Mouse (Mus musculus): ENCODE measurements at regions not wholly inside any gene's neighbourhood (a gene's known extent, or its start where the extent isn't known, plus 50 kb on each side); places are given as distances from the start of the nearest gene placed in this dataset.
A peak's percentile ranks its signal among the peaks of the same experiment; 100 is the strongest.
"Not testable (repeated sequence)": the region's sequence is repeated elsewhere in the genome, so short reads cannot be mapped to it uniquely, and the experiment has no call there.

- 81% methylated on average over 7 of the region's 7 CpGs for WGBS
- H3K4me2 ChIP-seq (replicated peaks): no peak overlapping the region
- no peaks in the 10 kb centered on the region for H3K36me3 ChIP-seq
- no peak overlapping the region for H3K4me3 ChIP-seq (replicated peaks)
- H3K9ac ChIP-seq: no peak overlapping the region
- no peaks in the 10 kb centered on the region for H3K27me3 ChIP-seq
- H3K9me3 ChIP-seq (replicated peaks): no peaks in the 10 kb centered on the region
- no peak overlapping the region for H3K27ac ChIP-seq (replicated peaks)
- H3K4me1 ChIP-seq: 0 out of 2 replicates have a peak, but pooled peaks cover under 1% of the 10 kb centered on the region
- 0 out of 2 replicates have a peak, but pooled peaks have one; percentile 6 for ATAC-seq (ENCODE audit: insufficient number of reproducible peaks, low FRiP score, low TSS enrichment, low read depth)
Observed at GRCm38 (mm10) chr7:64027100-64027499, 88.4 kb upstream of the Klf13 start.

GRCm38 (mm10) chr7:64025155-64025554 is 86.4 kb upstream of the Klf13 start:
- no peaks in the 10 kb centered on the region for H3K36me3 ChIP-seq
- H3K27me3 ChIP-seq: no peaks in the 10 kb centered on the region
- ATAC-seq (ENCODE audit: insufficient number of reproducible peaks, low FRiP score, low TSS enrichment, low read depth): no peak
- H3K9me3 ChIP-seq (replicated peaks): no peaks in the 10 kb centered on the region
- no peak overlapping the region for H3K4me2 ChIP-seq (replicated peaks)
- H3K4me3 ChIP-seq (replicated peaks): no peak overlapping the region
- no peak overlapping the region for H3K27ac ChIP-seq (replicated peaks)
- WGBS: 90% methylated on average over 2 of the region's 2 CpGs
- no peak overlapping the region for H3K9ac ChIP-seq
- H3K4me1 ChIP-seq: peaks cover 10% of the 10 kb centered on the region; the same call in 1 of the 2 replicates

GRCm38 (mm10) chr7:64024253-64024652 is 85.5 kb upstream of the Klf13 start:
- 59% methylated on average over 4 of the region's 4 CpGs for WGBS

GRCm38 (mm10) chr7:64022711-64023468 is 84.2 kb upstream of the Klf13 start:
- Histone ChIP-seq H3K27me3 (no peaks in the 10 kb centered on the region), H3K9ac (no peak overlapping the region), H3K4me3 (replicated peaks) (no peak overlapping the region), H3K36me3 (no peaks in the 10 kb centered on the region), H3K9me3 (replicated peaks) (no peaks in the 10 kb centered on the region), H3K27ac (replicated peaks) (peak overlapping the region; percentile 48; the same call in 1 of the 2 replicates), H3K4me2 (replicated peaks) (no peak overlapping the region), H3K4me1 (peaks cover 10% of the 10 kb centered on the region; the same call in 1 of the 2 replicates)
- 51% methylated on average over 7 of the region's 7 CpGs for WGBS
- peak; percentile 41; the same call in 1 of the 2 replicates for ATAC-seq (ENCODE audit: insufficient number of reproducible peaks, low FRiP score, low TSS enrichment, low read depth)

More at GRCm38 (mm10) chr7:64024253-64024652, 85.5 kb upstream of the Klf13 start:
- H3K9me3 ChIP-seq (replicated peaks): no peaks in the 10 kb centered on the region
- peaks cover 10% of the 10 kb centered on the region; the same call in 1 of the 2 replicates for H3K4me1 ChIP-seq
- no peaks in the 10 kb centered on the region for H3K27me3 ChIP-seq
- H3K4me2 ChIP-seq (replicated peaks): no peak overlapping the region
- no peaks in the 10 kb centered on the region for H3K36me3 ChIP-seq
- no peak for ATAC-seq (ENCODE audit: insufficient number of reproducible peaks, low FRiP score, low TSS enrichment, low read depth)
- no peak overlapping the region for H3K9ac ChIP-seq
- no peak overlapping the region for H3K4me3 ChIP-seq (replicated peaks)
- no peak overlapping the region for H3K27ac ChIP-seq (replicated peaks)

DNA sequence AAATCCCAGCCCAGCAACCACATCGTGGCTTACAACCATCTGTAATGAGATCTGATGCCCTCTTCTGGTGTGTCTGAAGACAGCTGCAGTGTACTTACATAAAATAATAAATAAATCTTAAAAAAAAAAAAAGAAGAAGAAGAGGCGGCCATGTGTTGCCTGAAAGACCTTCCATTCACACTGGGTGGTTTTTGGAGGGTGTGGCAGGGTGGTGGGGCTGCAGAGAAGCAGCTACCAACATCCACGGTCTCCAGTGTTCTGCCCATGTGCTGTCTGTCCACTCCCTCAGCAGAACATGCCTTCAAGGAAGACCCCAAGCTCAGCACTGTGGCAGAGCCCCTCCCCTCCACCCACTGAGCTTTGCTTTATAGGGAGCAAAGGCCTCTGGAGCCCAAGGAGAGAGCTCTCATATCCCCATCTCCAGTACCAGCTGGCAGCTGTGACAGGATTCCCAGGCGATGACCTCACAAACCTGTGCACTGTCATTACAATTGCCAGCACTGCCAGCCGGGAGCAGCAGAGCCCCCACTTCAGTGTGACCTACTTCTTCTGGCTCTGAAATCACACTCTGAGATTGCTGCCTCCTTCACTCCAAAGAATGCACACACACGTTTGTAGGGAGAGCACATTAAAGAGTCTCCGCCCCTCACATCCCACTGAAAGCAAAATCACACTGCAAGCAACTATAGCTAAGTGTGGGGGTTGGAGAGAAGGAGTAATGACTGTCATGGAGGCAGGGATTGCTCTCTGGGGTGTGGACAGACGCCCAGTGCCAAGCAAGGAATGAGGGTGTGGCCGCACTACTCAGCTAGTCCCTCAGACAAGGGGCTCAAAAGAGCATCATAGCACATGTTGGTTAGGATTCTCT is 82.8 kb upstream of the Klf13 start:
- Histone ChIP-seq H3K4me2 (replicated peaks) (no peak overlapping the region), H3K9me3 (replicated peaks) (no peaks in the 10 kb centered on the region), H3K4me1 (peaks cover 14% of the 10 kb centered on the region; the same call in 1 of the 2 replicates), H3K36me3 (no peaks in the 10 kb centered on the region), H3K27me3 (no peaks in the 10 kb centered on the region), H3K9ac (no peak overlapping the region), H3K4me3 (replicated peaks) (no peak overlapping the region), H3K27ac (replicated peaks) (no peak overlapping the region; the same call in 1 of the 2 replicates)
- 59% methylated on average over 9 of the region's 9 CpGs for WGBS
- peak; percentile 69 for ATAC-seq (ENCODE audit: insufficient number of reproducible peaks, low FRiP score, low TSS enrichment, low read depth)

DNA sequence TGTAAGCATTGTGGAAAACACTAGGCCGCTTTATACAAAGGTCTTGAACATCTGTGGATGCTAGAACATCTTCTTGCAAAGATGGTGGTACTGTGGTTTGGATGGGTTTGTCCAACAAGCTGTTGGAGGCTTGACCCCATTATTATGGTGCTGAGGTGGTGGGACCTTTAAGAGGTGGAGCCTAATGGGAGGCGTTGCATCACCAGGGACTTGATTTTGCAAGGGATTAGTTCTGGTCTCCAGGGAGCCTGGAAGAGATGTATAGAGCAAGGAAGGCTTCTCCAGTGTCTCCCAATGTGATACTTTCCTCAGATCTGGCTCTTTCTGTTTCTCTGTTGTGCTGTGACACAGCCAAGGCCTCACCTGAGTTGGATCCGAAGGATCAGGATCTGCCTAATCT is 79.4 kb upstream of the Klf13 start:
- whole genome bisulfite sequencing: 68% methylated on average over 3 of the region's 3 CpGs
- H3K27ac ChIP-seq (replicated peaks): no peak overlapping the region

DNA sequence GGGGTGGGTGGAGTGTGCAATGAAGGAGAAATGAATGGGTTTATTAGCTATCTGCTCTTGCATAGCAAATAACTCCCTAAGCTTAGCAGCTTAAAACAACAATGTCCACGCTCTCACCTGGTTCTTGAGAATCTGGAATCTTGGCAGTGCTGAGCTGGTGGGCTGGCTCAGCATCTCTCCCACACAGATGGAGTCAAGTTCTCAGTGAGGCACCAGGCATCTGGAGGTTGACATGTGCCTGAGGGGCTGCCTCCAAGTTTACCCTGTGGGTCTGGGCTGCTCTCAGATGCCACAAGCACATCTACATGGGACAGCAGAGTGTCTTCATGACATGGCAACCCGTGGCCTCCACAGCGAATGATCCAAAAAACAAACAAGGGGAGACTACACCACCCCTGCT is 78.2 kb upstream of the Klf13 start:
- no peak overlapping the region for H3K4me2 ChIP-seq (replicated peaks)
- H3K27ac ChIP-seq (replicated peaks): no peak overlapping the region
- no peak for ATAC-seq (ENCODE audit: insufficient number of reproducible peaks, low FRiP score, low TSS enrichment, low read depth)
- H3K27me3 ChIP-seq: no peaks in the 10 kb centered on the region
- H3K9me3 ChIP-seq (replicated peaks): no peaks in the 10 kb centered on the region
- H3K4me1 ChIP-seq: peaks cover 11% of the 10 kb centered on the region; the same call in 1 of the 2 replicates
- no peak overlapping the region for H3K9ac ChIP-seq
- 61% methylated on average over 3 of the region's 3 CpGs for WGBS
- H3K4me3 ChIP-seq (replicated peaks): no peak overlapping the region
- no peaks in the 10 kb centered on the region for H3K36me3 ChIP-seq

More for the DNA sequence above, 79.4 kb upstream of the Klf13 start:
- Histone ChIP-seq H3K9ac (no peak overlapping the region), H3K4me2 (replicated peaks) (no peak overlapping the region), H3K4me3 (replicated peaks) (no peak overlapping the region), H3K36me3 (no peaks in the 10 kb centered on the region), H3K4me1 (peaks cover 14% of the 10 kb centered on the region; the same call in 1 of the 2 replicates), H3K27me3 (no peaks in the 10 kb centered on the region), H3K9me3 (replicated peaks) (no peaks in the 10 kb centered on the region)
- no peak for ATAC-seq (ENCODE audit: insufficient number of reproducible peaks, low FRiP score, low TSS enrichment, low read depth)

DNA sequence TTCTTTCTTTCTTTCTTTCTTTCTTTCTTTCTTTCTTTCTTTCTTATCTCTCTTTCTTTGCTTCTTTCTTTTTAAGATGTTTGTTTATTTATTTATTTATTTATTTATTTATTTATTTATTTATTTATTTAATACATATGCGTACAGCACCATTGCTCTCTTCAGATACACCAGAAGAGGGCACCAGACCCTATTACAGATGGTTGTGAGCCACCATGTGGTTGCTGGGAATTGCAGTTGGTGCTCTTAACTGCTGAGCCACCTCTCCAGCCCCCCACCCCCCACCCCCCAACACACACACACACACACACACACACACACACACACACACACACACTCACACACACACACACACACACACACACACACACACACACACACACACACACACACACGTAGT is 76.4 kb upstream of the Klf13 start:
- not testable (repeated sequence) for H3K27me3 ChIP-seq; H3K9me3 ChIP-seq (replicated peaks); H3K4me3 ChIP-seq (replicated peaks); ATAC-seq (ENCODE audit: insufficient number of reproducible peaks, low FRiP score, low TSS enrichment, low read depth); H3K4me2 ChIP-seq (replicated peaks); H3K4me1 ChIP-seq; H3K36me3 ChIP-seq; H3K9ac ChIP-seq; H3K27ac ChIP-seq (replicated peaks)
- 82% methylated on average over 2 of the region's 2 CpGs for WGBS

- no peak for ATAC-seq (ENCODE audit: insufficient number of reproducible peaks, low FRiP score, low TSS enrichment, low read depth)
Observed at GRCm38 (mm10) chr7:64014227-64014626, 75.5 kb upstream of the Klf13 start.

GRCm38 (mm10) chr7:64013023-64013547 is 74.4 kb upstream of the Klf13 start:
- H3K27me3 ChIP-seq: no peaks in the 10 kb centered on the region
- no peak for ATAC-seq (ENCODE audit: insufficient number of reproducible peaks, low FRiP score, low TSS enrichment, low read depth)
- H3K4me1 ChIP-seq: 0 out of 2 replicates have a peak, but pooled peaks cover 5% of the 10 kb centered on the region
- H3K9me3 ChIP-seq (replicated peaks): no peaks in the 10 kb centered on the region
- no peaks in the 10 kb centered on the region for H3K36me3 ChIP-seq
- H3K4me3 ChIP-seq (replicated peaks): no peak overlapping the region
- H3K27ac ChIP-seq (replicated peaks): no peak overlapping the region
- H3K4me2 ChIP-seq (replicated peaks): no peak overlapping the region
- no peak overlapping the region for H3K9ac ChIP-seq
- WGBS: 75% methylated on average over 5 of the region's 5 CpGs

More at GRCm38 (mm10) chr7:64014227-64014626, 75.5 kb upstream of the Klf13 start:
- no peaks in the 10 kb centered on the region for H3K36me3 ChIP-seq
- no peak overlapping the region for H3K4me3 ChIP-seq (replicated peaks)
- no peak overlapping the region for H3K9ac ChIP-seq
- 0 out of 2 replicates have a peak, but pooled peaks cover 5% of the 10 kb centered on the region for H3K4me1 ChIP-seq
- no peaks in the 10 kb centered on the region for H3K9me3 ChIP-seq (replicated peaks)
- no peak overlapping the region for H3K27ac ChIP-seq (replicated peaks)
- H3K27me3 ChIP-seq: no peaks in the 10 kb centered on the region
- no peak overlapping the region for H3K4me2 ChIP-seq (replicated peaks)
- WGBS: 86% methylated on average over 7 of the region's 7 CpGs

DNA sequence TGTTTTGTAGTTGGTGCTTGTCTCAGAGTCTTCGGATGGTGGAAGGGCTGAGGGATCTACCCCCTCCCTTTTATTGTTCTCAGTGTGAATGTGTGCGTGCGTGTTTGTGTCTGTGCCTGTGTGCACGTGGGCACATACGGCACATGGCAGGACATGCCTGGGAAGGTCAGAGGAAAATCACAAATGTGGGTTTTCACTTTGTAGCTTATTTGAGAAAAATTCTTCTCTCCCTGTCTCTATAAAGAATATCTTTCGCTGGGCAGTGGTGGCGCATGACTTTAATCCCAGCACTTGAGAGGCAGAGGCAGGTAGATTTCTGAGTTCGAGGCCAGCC is 73.5 kb upstream of the Klf13 start:
- no peaks in the 10 kb centered on the region for H3K9me3 ChIP-seq (replicated peaks)
- H3K9ac ChIP-seq: no peak overlapping the region
- H3K4me3 ChIP-seq (replicated peaks): no peak overlapping the region
- H3K4me2 ChIP-seq (replicated peaks): no peak overlapping the region
- 0 out of 2 replicates have a peak overlapping the region, but pooled peaks have one; percentile 66 for H3K27ac ChIP-seq (replicated peaks)
- H3K27me3 ChIP-seq: no peaks in the 10 kb centered on the region
- H3K4me1 ChIP-seq: 0 out of 2 replicates have a peak, but pooled peaks cover 5% of the 10 kb centered on the region
- ATAC-seq (ENCODE audit: insufficient number of reproducible peaks, low FRiP score, low TSS enrichment, low read depth): no peak
- 74% methylated on average over 8 of the region's 8 CpGs for WGBS
- H3K36me3 ChIP-seq: no peaks in the 10 kb centered on the region
